Mouse (Mus musculus): Measurements from ENCODE around the gene Tspan14.

- TF ChIP-seq ZC3H11A (IDR thresholded peaks at IDR 0.05; ENCODE audit: borderline replicate concordance, low read depth, low read length) = no peak
- TF ChIP-seq ZNF384 (IDR thresholded peaks at IDR 0.05; ENCODE audit: low read depth, low read length) = no peak
- TF ChIP-seq CHD2 (IDR thresholded peaks at IDR 0.05; ENCODE audit: low read depth, low read length) = no peak
- TF ChIP-seq HCFC1 (IDR thresholded peaks at IDR 0.05; ENCODE audit: borderline replicate concordance, insufficient read depth, low read length) = no peak
These were observed 14.3 kb downstream of the Tspan14 start for GRCm38 (mm10) chr14:40952301-40952700.

Data from ES-E14 (cell line).